Mouse (Mus musculus) limb, embryonic 11.5 days (tissue): Measurements from ENCODE around the gene Cpne5. TPM values are rescaled to one million over a fixed set of nuclear protein-coding genes. Genes with fewer than 3 reads are reported as not detected.

Experiments used
- ATAC-seq: fragments of 200-750 bp; cut with Nextera tagmentation; 2 replicates; pipeline ENCODE4 v1.8.0; 2017; ENCODE audit warnings: low read depth; ENCODE audit not compliant: insufficient number of reproducible peaks, low FRiP score, low TSS enrichment
- DNase-seq: peaks from one replicate; pipeline ENCODE4 v3.0.0-alpha.2; 2015; ENCODE audit warnings: low spot score
- H3K27ac ChIP-seq: fragments of 300-500 bp; sonication (generic); replicated peaks from 2 replicates; pipeline ENCODE4 v1.5.1; 2014; ENCODE audit warnings: low read depth, mild to moderate bottlenecking, low read length
- H3K27me3 ChIP-seq: fragments of 300-500 bp; sonication (generic); 2 replicates; pipeline ENCODE4 v1.6.1; 2014; ENCODE audit warnings: mild to moderate bottlenecking, low read length, mixed read lengths; ENCODE audit not compliant: control insufficient read depth, insufficient read depth
- H3K36me3 ChIP-seq: fragments of 300-500 bp; sonication (generic); 2 replicates; pipeline ENCODE4 v1.6.1; 2014; ENCODE audit warnings: mild to moderate bottlenecking, low read length, moderate library complexity, mixed read lengths; ENCODE audit not compliant: control insufficient read depth, insufficient read depth
- H3K4me1 ChIP-seq: fragments of 300-500 bp; sonication (generic); 2 replicates; pipeline ENCODE4 v1.6.1; 2014; ENCODE audit warnings: low read length, mixed read lengths; ENCODE audit not compliant: control insufficient read depth, insufficient read depth
- H3K4me2 ChIP-seq: fragments of 300-500 bp; sonication (generic); 2 replicates; pipeline ENCODE4 v1.6.1; 2014; ENCODE audit warnings: low read depth, mild to moderate bottlenecking, moderate library complexity; ENCODE audit not compliant: severe bottlenecking
- H3K4me3 ChIP-seq: fragments of 300-500 bp; sonication (generic); 2 replicates; pipeline ENCODE4 v1.5.1; 2014; ENCODE audit warnings: low read depth, low read length
- H3K9ac ChIP-seq: fragments of 300-500 bp; sonication (generic); 2 replicates; pipeline ENCODE4 v1.6.1; 2014; ENCODE audit warnings: mild to moderate bottlenecking, low read length
- H3K9me3 ChIP-seq: fragments of 300-500 bp; sonication (generic); 2 replicates; pipeline ENCODE4 v1.6.1; 2016; ENCODE audit warnings: low read length; ENCODE audit not compliant: control insufficient read depth
- WGBS: fragments of 180-500 bp; shearing (Covaris S2); extraction: QIAGEN DNeasy Blood & Tissue Kit; methylation state at CpG from one replicate; pipeline ENCODE4 v1.1.7; 2014; 5-methylcytosine and 5-hydroxymethylcytosine counted together
- polyA plus RNA-seq: library from polyadenylated mRNA; unstranded; fragments of >200 nt; fragmentation: Nextera tagmentation; extraction: Ambion mirVana; gene quantifications from 2 replicates; pipeline ENCODE4 v1.2.1, GENCODE M21; 2014

Cpne5 gene
- polyA plus RNA-seq, 1 experiment from 2014 or later: 4.1 TPM

DNA sequence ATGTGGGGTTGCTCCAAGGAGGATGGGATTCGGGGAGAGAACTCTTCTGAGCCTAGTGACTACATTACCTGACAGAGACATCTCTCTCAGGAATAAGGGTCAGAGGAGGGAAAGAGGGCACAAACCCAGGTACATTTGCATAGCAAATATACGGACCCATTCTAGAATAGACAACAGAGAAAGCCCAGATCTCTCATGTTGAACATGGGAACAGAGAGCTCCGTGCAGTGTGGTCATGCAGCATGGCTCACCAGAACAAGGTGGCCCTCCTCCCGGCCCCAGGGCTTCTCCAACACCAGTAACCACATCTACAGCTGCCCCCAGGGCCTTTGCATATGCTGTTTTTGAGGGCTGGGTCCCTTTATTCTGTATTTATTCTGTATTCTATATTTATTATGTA is 69.5 kb downstream of the Cpne5 start:
- Histone ChIP-seq H3K9ac (no peak overlapping the region), H3K4me3 (no peak overlapping the region), H3K27ac (no peak overlapping the region), H3K4me1 (peaks cover 4% of the 10 kb centered on the region; the same call in 1 of the 2 replicates), H3K9me3 (no peaks in the 10 kb centered on the region), H3K27me3 (no peaks in the 10 kb centered on the region), H3K36me3 (no peaks in the 10 kb centered on the region), H3K4me2 (no peak overlapping the region)
- DNase-seq: no peak
- no peak for ATAC-seq
- 82% methylated on average over 4 of the region's 4 CpGs for WGBS

DNA sequence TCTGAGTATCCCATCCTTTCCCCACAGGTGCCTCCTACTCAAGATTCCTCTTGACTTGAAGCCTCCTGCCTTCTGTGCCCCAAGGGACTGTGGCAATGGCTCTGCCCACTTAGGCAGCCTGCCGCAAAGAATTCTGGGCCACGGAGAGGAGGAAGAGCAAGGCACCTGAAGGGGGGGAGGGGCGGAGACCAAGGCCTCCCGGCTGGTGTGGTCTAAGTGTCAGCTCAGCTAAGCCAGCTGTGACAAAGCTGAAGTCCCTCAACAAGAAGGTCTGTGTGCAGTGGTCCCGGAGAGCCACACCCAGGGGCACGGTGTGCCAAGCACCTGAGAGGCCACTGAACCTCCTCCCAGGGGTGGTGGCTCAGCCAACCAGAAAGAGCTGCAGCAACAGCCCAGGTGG is 70.6 kb downstream of the Cpne5 start:
- no peak overlapping the region for H3K4me2 ChIP-seq
- WGBS: 76% methylated on average over 6 of the region's 6 CpGs
- H3K27ac ChIP-seq: no peak overlapping the region

GRCm38 (mm10) chr17:29165967-29166578 is 71.9 kb downstream of the Cpne5 start:
- DNase-seq (no peak), ATAC-seq (no peak)
- Histone ChIP-seq H3K27me3 (no peaks in the 10 kb centered on the region), H3K36me3 (no peaks in the 10 kb centered on the region; the same call in 1 of the 2 replicates), H3K9me3 (no peaks in the 10 kb centered on the region), H3K4me3 (no peak overlapping the region), H3K4me1 (peaks cover 4% of the 10 kb centered on the region; the same call in 1 of the 2 replicates), H3K27ac (no peak overlapping the region), H3K4me2 (no peak overlapping the region), H3K9ac (no peak overlapping the region)
- 55% methylated on average over 8 of the region's 8 CpGs for WGBS

More for the DNA sequence above, 70.6 kb downstream of the Cpne5 start:
- Histone ChIP-seq H3K9ac (no peak overlapping the region), H3K36me3 (no peaks in the 10 kb centered on the region), H3K9me3 (no peaks in the 10 kb centered on the region), H3K4me1 (peaks cover 4% of the 10 kb centered on the region; the same call in 1 of the 2 replicates), H3K4me3 (no peak overlapping the region), H3K27me3 (no peaks in the 10 kb centered on the region)
- DNase-seq (no peak), ATAC-seq (no peak)

DNA sequence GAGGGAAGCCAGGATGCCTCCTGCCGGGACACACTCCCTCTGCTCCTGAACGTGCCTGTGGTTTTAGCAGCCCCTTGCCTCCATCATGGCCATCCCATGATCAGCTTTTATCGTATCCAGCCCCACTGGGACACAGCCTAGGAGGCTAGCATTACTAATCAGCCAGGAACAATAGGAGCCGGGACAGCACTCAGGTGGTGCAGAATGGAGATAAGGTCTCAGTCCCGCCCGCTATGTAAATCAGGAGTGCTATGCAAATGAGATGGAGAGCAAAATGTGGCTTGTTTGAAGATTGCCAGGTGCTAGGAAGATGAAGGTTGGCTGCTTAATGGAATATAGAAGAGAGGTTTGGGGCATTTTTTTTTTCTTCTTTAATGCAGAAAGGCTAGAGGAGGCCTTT is 72.5 kb downstream of the Cpne5 start:
- peaks cover 4% of the 10 kb centered on the region; the same call in 1 of the 2 replicates for H3K4me1 ChIP-seq
- no peak for DNase-seq
- no peak overlapping the region for H3K4me2 ChIP-seq
- no peak overlapping the region for H3K9ac ChIP-seq
- H3K27me3 ChIP-seq: no peaks in the 10 kb centered on the region
- H3K36me3 ChIP-seq: no peaks in the 10 kb centered on the region; the same call in 1 of the 2 replicates
- ATAC-seq: no peak
- H3K27ac ChIP-seq: no peak overlapping the region
- 19% methylated on average over 6 of the region's 6 CpGs for WGBS
- H3K4me3 ChIP-seq: no peak overlapping the region
- no peaks in the 10 kb centered on the region for H3K9me3 ChIP-seq

DNA sequence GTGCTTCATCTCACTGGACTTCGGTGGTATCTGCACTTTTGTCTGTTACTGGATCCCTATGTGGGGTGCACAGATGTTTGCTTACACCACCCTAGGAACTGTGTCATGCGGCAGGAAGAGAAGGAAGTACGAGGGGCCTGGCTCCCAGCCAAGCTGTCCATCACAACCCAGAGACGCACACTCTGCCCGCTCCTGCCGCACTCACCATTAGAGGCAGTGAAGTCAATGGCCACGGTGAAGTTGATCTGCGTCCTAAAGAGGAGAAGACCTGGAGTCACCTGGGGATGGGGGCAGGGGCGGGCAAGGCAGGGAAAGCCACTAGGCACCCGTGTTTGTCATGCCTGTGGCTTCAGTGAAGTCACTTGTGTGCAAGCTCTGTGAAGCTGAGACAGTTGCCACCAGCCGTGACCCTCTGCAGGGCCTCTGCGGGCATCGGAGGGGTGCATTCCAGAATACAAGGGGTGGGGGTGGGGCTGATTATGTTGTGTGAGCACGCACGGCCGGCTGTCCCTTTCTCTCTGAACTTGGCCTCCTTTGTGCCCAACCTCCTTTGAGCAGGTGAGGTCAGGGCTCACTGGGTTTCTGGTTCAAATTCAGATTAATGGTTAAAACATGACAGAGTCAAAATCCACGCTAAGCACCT is 73.4 kb downstream of the Cpne5 start:
- Histone ChIP-seq H3K4me1 (peaks cover 4% of the 10 kb centered on the region; the same call in 1 of the 2 replicates), H3K9ac (no peak overlapping the region), H3K9me3 (no peaks in the 10 kb centered on the region), H3K4me2 (no peak overlapping the region), H3K27ac (no peak overlapping the region), H3K27me3 (no peaks in the 10 kb centered on the region), H3K4me3 (no peak overlapping the region), H3K36me3 (no peaks in the 10 kb centered on the region; the same call in 1 of the 2 replicates)
- ATAC-seq (no peak), DNase-seq (no peak)
- 28% methylated on average over 17 of the region's 17 CpGs for WGBS

DNA sequence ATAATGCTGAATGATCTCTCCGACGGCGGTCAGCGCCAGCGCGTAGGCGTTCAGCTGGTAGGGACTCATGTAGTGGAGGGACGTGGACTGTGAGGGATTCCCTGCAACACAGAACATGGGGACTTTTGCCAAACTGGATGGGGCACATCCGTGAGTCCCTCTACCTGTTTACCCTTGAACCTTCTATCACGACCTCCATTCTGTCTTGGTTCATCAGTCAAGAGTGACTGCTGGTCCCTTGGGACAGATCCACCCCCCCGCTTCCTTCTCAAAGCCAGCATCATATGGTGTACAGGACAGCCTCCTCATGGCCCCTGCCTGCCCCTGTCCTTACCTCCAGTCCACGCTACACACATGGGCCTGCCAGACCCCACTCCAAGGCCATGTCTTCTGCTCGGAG is 75.6 kb downstream of the Cpne5 start:
- no peaks in the 10 kb centered on the region for H3K9me3 ChIP-seq
- peaks cover 4% of the 10 kb centered on the region; the same call in 1 of the 2 replicates for H3K4me1 ChIP-seq
- H3K4me2 ChIP-seq: no peak overlapping the region
- no peak overlapping the region for H3K27ac ChIP-seq
- 94% methylated on average over 13 of the region's 13 CpGs for WGBS
- no peak for ATAC-seq
- H3K36me3 ChIP-seq: no peaks in the 10 kb centered on the region; the same call in 1 of the 2 replicates
- no peaks in the 10 kb centered on the region for H3K27me3 ChIP-seq
- H3K4me3 ChIP-seq: no peak overlapping the region
- no peak for DNase-seq
- no peak overlapping the region for H3K9ac ChIP-seq

DNA sequence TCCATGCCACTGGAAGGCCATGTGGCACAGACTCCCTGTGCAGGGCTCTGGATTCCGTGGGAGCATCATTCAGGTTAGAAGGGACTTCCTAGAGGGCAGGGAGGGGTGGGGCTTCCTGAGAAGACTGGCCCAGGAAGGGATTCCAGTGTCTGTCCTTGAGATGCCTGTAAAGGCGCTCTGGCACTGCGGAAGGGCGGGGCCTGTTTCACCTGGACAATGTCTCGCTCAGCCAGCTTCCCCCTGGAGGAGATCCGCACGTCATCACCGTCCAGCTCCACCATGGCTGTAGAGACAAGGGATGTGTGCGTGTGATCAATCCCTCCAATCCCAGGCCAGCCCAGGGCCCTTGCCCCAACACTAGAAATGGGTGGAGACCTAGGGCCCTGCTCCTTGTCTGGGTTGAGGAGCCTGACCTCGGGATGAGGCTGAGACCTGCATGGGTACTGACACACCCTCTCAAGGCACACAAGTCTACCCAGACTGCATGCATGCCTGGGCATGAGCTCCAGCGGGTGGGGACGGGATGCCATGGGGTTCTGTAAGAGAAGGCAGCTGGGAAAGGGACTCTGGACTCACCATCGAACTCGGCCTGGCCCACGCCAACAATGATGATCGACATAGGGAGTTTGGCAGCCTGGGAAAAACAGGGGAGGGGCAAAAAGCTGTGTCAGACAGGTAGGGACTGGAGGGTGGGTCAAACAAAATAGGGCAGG is 78.1 kb downstream of the Cpne5 start:
- no peak overlapping the region for H3K4me3 ChIP-seq
- H3K4me1 ChIP-seq: peaks cover 4% of the 10 kb centered on the region; the same call in 1 of the 2 replicates
- H3K4me2 ChIP-seq: no peak overlapping the region
- H3K9ac ChIP-seq: no peak overlapping the region
- ATAC-seq: no peak
- no peaks in the 10 kb centered on the region for H3K27me3 ChIP-seq
- DNase-seq: no peak
- H3K9me3 ChIP-seq: no peaks in the 10 kb centered on the region
- WGBS: 81% methylated on average over 16 of the region's 16 CpGs
- no peak overlapping the region for H3K27ac ChIP-seq
- no peaks in the 10 kb centered on the region; the same call in 1 of the 2 replicates for H3K36me3 ChIP-seq

DNA sequence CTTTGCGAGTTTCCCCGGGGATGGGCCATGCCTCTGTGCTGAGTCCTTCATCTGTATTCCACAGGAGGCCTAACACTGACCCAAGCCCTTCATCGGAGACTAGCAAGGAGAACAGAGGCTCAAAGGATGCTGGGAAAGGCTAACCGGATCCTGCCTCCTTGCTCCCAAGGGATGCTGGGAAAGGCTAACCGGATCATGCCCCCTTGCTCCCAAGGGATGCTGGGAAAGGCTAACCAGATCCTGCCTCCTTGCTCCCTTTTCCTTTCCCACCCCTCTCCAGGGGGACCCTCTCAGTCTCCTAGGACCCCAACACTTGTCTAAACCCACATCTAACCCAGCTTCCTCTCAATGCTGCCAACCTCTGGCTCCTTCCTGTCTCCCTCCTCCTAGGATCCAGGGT is 78.6 kb downstream of the Cpne5 start:
- Histone ChIP-seq H3K36me3 (no peaks in the 10 kb centered on the region; the same call in 1 of the 2 replicates), H3K9me3 (no peaks in the 10 kb centered on the region), H3K4me3 (no peak overlapping the region), H3K27me3 (no peaks in the 10 kb centered on the region), H3K27ac (no peak overlapping the region), H3K9ac (no peak overlapping the region), H3K4me1 (no peaks in the 10 kb centered on the region), H3K4me2 (no peak overlapping the region)
- no peak for ATAC-seq
- 92% methylated on average over 5 of the region's 5 CpGs for WGBS
- DNase-seq: no peak
